Mouse (Mus musculus) subcutaneous adipose tissue, adult 2 months (tissue): ENCODE data around the gene Sap30l. TPM values are rescaled to one million over a fixed set of nuclear protein-coding genes. Genes with fewer than 3 reads are reported as not detected.

Source experiments
- polyA plus RNA-seq: library from polyadenylated mRNA; depleted of rRNA; stranded (reverse); fragments of >200 nt; gene quantifications from 2 replicates; pipeline ENCODE4 v1.2.3, GENCODE M21; 2012; ENCODE audit warnings: low replicate concordance; rRNA removed

Gene Sap30l
- 22.1 and 34.3 TPM in 2 replicates for polyA plus RNA-seq

GRCm38 (mm10) chr11:57800971-57801765 is at the start of gene Sap30l:
TSS of gene Sap30l (plus strand) at chr11:57801637.

GRCm38 (mm10) chr11:57832552-57833201 is 31.2 kb downstream of the Sap30l start, which contains the start of gene Hand1:
TSS of gene Hand1 (minus strand) at chr11:57832818.

Other genes with a start within 250 kb of the Sap30l start
- 12.8 and 17.1 TPM in 2 replicates for gene Galnt10, start 156.2 kb upstream of the Sap30l start, polyA plus RNA-seq
- gene Hand1, start 31.2 kb downstream of the Sap30l start, polyA plus RNA-seq = not detected in 2 replicates
- 41.8 and 59.4 TPM in 2 replicates for gene Larp1, start 207.4 kb downstream of the Sap30l start, polyA plus RNA-seq